Mouse (Mus musculus): ENCODE measurements around the gene Cc2d2a.

- TF ChIP-seq CTCF (IDR thresholded peaks at IDR 0.05; ENCODE audit: insufficient read depth, low read length) = no peak
- TF ChIP-seq POLR2A (IDR thresholded peaks at IDR 0.05; ENCODE audit: borderline replicate concordance, extremely low read depth, low read depth, low read length) = no peak
Measured at GRCm38 (mm10) chr5:43778583-43778982, 116.4 kb downstream of the Cc2d2a start.

All from lung, adult 2 months (tissue).